ENCODE assay signal across 10 mouse cellular contexts in the genomic region with DNA sequence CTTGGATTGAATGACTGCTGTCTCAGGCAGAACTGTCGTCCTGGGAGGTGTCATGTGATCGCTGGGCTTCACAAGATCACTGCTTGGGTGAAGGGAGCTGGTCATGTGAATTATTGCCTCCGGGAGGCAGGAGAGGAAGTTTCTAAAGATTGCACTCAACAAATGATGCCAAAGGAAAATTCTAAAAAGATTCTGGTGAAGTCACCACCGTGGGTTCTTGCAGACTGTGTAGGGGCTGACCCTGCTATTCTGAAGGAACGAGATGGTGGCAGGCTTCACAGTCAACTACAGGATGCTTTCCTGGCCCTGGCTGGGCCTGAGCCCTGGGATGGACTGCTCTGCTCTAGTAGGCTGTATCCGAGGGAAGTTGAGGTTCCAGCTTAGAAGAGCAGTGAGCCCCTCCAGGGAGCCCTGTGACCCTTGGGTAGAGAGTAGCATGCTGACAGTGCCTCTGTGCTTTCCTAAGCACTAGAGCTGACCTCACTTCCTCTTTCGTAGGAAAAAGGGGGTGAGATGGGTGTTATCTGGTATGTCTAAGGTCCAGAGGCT. TPM values are rescaled to one million over a fixed set of nuclear protein-coding genes. Genes with fewer than 3 reads are reported as not detected.
DNase-seq lines count a peak whose midpoint lies in the region; ATAC-seq and TF ChIP-seq lines count a peak whose summit lies in the region.
"Had no signal": no experiment of that assay in that cellular context is flagged by ENCODE, and none has a peak within 500 bp of the region (broad histone marks: within the 10 kb centered on the region; RNA-seq: fewer than 3 reads in every experiment).

No protein-coding gene starts in this region.

- H3K36me3 ChIP-seq in hindbrain, postnatal 0 days (ENCODE audit: insufficient read depth, low read length), result no peaks in the 10 kb centered on the region
- H3K36me3 ChIP-seq in hindbrain, embryonic 14.5 days (replicated peaks; ENCODE audit: control insufficient read depth, insufficient read depth), result no peaks in the 10 kb centered on the region
- H3K36me3 ChIP-seq in MEL (ENCODE audit: control insufficient read depth in 1 of 2, insufficient read depth in 2 of 2, low read length in 2 of 2), result no peaks in the 10 kb centered on the region
- H3K36me3 ChIP-seq: lung, embryonic 15.5 days had no signal

- H3K9me3 ChIP-seq in hindbrain, postnatal 0 days (ENCODE audit: low read length), result no peaks in the 10 kb centered on the region
- H3K9me3 ChIP-seq in hindbrain, embryonic 14.5 days (ENCODE audit: control insufficient read depth, low read length), result no peaks in the 10 kb centered on the region
- no peaks in the 10 kb centered on the region for H3K9me3 ChIP-seq in MEL (replicated peaks; ENCODE audit: insufficient read depth, low read length)
- H3K9me3 ChIP-seq: lung, embryonic 15.5 days had no signal

- TF ChIP-seq EP300 in MEL (IDR thresholded peaks at IDR 0.05; ENCODE audit: low read depth in 1 of 2, low read length in 2 of 2), result no peak

- no peak for TF ChIP-seq RAD21 in MEL (IDR thresholded peaks at IDR 0.05; ENCODE audit: low read depth, low read length)

- H3K9ac ChIP-seq in hindbrain, postnatal 0 days (replicated peaks; ENCODE audit: low read length), result no peak overlapping the region
- H3K9ac ChIP-seq in hindbrain, embryonic 14.5 days, result no peak overlapping the region
- no peak overlapping the region for H3K9ac ChIP-seq in MEL (ENCODE audit: control insufficient read depth, low read depth, low read length, poor library complexity, severe bottlenecking)
- H3K9ac ChIP-seq: lung, embryonic 15.5 days had no signal

- WGBS in hindbrain, postnatal 0 days, result 58% methylated on average over 7 of the region's 7 CpGs
- 61% methylated on average over 7 of the region's 7 CpGs for WGBS in hindbrain, embryonic 14.5 days

- no peaks in the 10 kb centered on the region for H3K79me2 ChIP-seq in MEL (ENCODE audit: control insufficient read depth, insufficient read depth, low read length, poor library complexity)

- H3K4me1 ChIP-seq in hindbrain, postnatal 0 days (ENCODE audit: insufficient read depth, low read length), result peaks cover 11% of the 10 kb centered on the region
- peaks cover 11% of the 10 kb centered on the region for H3K4me1 ChIP-seq in hindbrain, embryonic 14.5 days (replicated peaks; ENCODE audit: control insufficient read depth, insufficient read depth, low read length)
- H3K4me1 ChIP-seq in MEL (ENCODE audit: control insufficient read depth in 1 of 2, insufficient read depth in 2 of 2, low read length in 2 of 2), result no peaks in the 10 kb centered on the region
- H3K4me1 ChIP-seq in brown adipose tissue, adult 24 weeks (ENCODE audit: control insufficient read depth, insufficient read depth, insufficient read length, low read length), result peaks cover 6% of the 10 kb centered on the region

- 0 out of 2 replicates have a peak overlapping the region, but pooled peaks have one; percentile 20 for H3K27ac ChIP-seq in hindbrain, postnatal 0 days
- H3K27ac ChIP-seq in hindbrain, embryonic 14.5 days, result no peak overlapping the region
- H3K27ac ChIP-seq in MEL (ENCODE audit: control insufficient read depth, low read depth, low read length), result no peak overlapping the region
- H3K27ac ChIP-seq in brown adipose tissue, adult 24 weeks (replicated peaks; ENCODE audit: low read depth, low read length), result peak overlapping the region; percentile 85
- H3K27ac ChIP-seq: lung, embryonic 15.5 days had no signal

- no peak for ATAC-seq in hindbrain, postnatal 0 days
- no peak for ATAC-seq in hindbrain, embryonic 14.5 days (ENCODE audit: low FRiP score)

- no peak for DNase-seq in hindbrain, postnatal 0 days (ENCODE audit: low spot score)
- no peak for DNase-seq in hindbrain, embryonic 14.5 days (ENCODE audit: low spot score)
- DNase-seq in MEL (ENCODE audit: low read depth, low spot score), result peak; percentile 8
- peak; percentile 40 to 45 for DNase-seq in lung, postnatal 4 days
- no peak for DNase-seq in ovary, postnatal 14 days (ENCODE audit: low spot score)
- no peak for DNase-seq in embryo, embryonic 10 days (ENCODE audit: low spot score)
- DNase-seq: gastrocnemius, postnatal 36 days; thymus, postnatal 4 days had no signal

- peak overlapping the region; percentile 71 for H3K4me2 ChIP-seq in hindbrain, postnatal 0 days (ENCODE audit: low read depth, low read length)
- no peak overlapping the region for H3K4me2 ChIP-seq in hindbrain, embryonic 14.5 days (replicated peaks)
- H3K4me2 ChIP-seq: lung, embryonic 15.5 days had no signal

- H3K4me3 ChIP-seq in hindbrain, postnatal 0 days (ENCODE audit: low read length), result no peak overlapping the region
- no peak overlapping the region for H3K4me3 ChIP-seq in hindbrain, embryonic 14.5 days (replicated peaks; ENCODE audit: low read length)
- H3K4me3 ChIP-seq in MEL (ENCODE audit: control insufficient read depth in 1 of 2, insufficient read depth in 1 of 2, low read depth in 2 of 2, low read length in 2 of 2), result no peak overlapping the region
- H3K4me3 ChIP-seq in brown adipose tissue, adult 24 weeks (ENCODE audit: insufficient read depth, low read depth, low read length), result no peak overlapping the region
- H3K4me3 ChIP-seq: lung, embryonic 15.5 days had no signal

- TF ChIP-seq POLR2A in MEL (IDR thresholded peaks at IDR 0.05; ENCODE audit: control insufficient read depth in 1 of 2, insufficient read depth in 1 of 2, low read depth in 1 of 2, low read length in 2 of 2, poor library complexity in 1 of 2), result no peak

- no peak for TF ChIP-seq CTCF in hindbrain, postnatal 0 days (IDR thresholded peaks at IDR 0.05; ENCODE audit: low read depth)
- TF ChIP-seq CTCF in MEL (IDR thresholded peaks at IDR 0.05 in 2 of 3, conservative IDR thresholded peaks at IDR 0.05 in 1 of 3; ENCODE audit: control insufficient read depth in 1 of 3, insufficient read depth in 1 of 3, low read depth in 2 of 3, low read length in 3 of 3, poor library complexity in 1 of 3, severe bottlenecking in 1 of 3), result no peak

- H3K27me3 ChIP-seq in hindbrain, postnatal 0 days (ENCODE audit: insufficient read depth, low read length), result no peaks in the 10 kb centered on the region
- H3K27me3 ChIP-seq in hindbrain, embryonic 14.5 days (ENCODE audit: control insufficient read depth, insufficient read depth, low read length), result no peaks in the 10 kb centered on the region
- H3K27me3 ChIP-seq in MEL (ENCODE audit: control insufficient read depth in 1 of 2, insufficient read depth in 2 of 2, low read length in 2 of 2), result no peaks in the 10 kb centered on the region
- H3K27me3 ChIP-seq: lung, embryonic 15.5 days had no signal

TF ChIP-seq in MEL, 35 proteins besides CTCF, POLR2A, EP300 and RAD21:
- TF ChIP-seq SMC3 (IDR thresholded peaks at IDR 0.05; ENCODE audit: low read depth, low read length) (no peak), ZNF384 (IDR thresholded peaks at IDR 0.05; ENCODE audit: low read depth, low read length) (no peak), TAL1 (IDR thresholded peaks at IDR 0.05; ENCODE audit: low read length) (no peak), USF2 (IDR thresholded peaks at IDR 0.05; ENCODE audit: borderline replicate concordance in 1 of 2, insufficient read depth in 1 of 2, low read depth in 1 of 2, low read length in 2 of 2) (no peak), CHD1 (IDR thresholded peaks at IDR 0.05; ENCODE audit: low read depth, low read length) (no peak), MAZ (IDR thresholded peaks at IDR 0.05; ENCODE audit: low read depth, low read length) (no peak), CHD2 (IDR thresholded peaks at IDR 0.05; ENCODE audit: low read length) (no peak), POLR2AphosphoS5 (IDR thresholded peaks at IDR 0.05; ENCODE audit: borderline replicate concordance, low read depth, low read length) (no peak), MYB (IDR thresholded peaks at IDR 0.05; ENCODE audit: low read depth, low read length) (no peak), USF1 (IDR thresholded peaks at IDR 0.05; ENCODE audit: low read depth, low read length) (no peak), TBP (IDR thresholded peaks at IDR 0.05; ENCODE audit: low read depth, low read length) (no peak), RCOR1 (IDR thresholded peaks at IDR 0.05; ENCODE audit: low read depth, low read length) (no peak), MAX (IDR thresholded peaks at IDR 0.05; ENCODE audit: low read length) (no peak), ZKSCAN1 (IDR thresholded peaks at IDR 0.05; ENCODE audit: low read depth, low read length) (no peak), MEF2A (IDR thresholded peaks at IDR 0.05; ENCODE audit: extremely low read depth, insufficient replicate concordance, low read depth, low read length, poor library complexity, severe bottlenecking) (no peak), SIN3A (IDR thresholded peaks at IDR 0.05; ENCODE audit: low read length) (no peak), E2F4 (IDR thresholded peaks at IDR 0.05; ENCODE audit: borderline replicate concordance, low read depth, low read length) (no peak), TCF12 (IDR thresholded peaks at IDR 0.05; ENCODE audit: low read depth, low read length) (no peak), JUND (IDR thresholded peaks at IDR 0.05; ENCODE audit: low read depth, low read length) (no peak)
TF ChIP-seq in MEL: peak in this region for 0.

RNA-seq across cellular contexts. Expression of a gene that starts 3.1 kb away (rescaled TPM):
- total RNA-seq in hindbrain, postnatal 0 days (2014; rRNA removed), result 87.7 and 135 TPM in 2 replicates
- polyA plus RNA-seq in hindbrain, postnatal 0 days (2015; fragmentation: Nextera tagmentation; extraction: Ambion mirVana), result 35.8 and 37.1 TPM in 2 replicates
- polyA plus RNA-seq in hindbrain, embryonic 14.5 days (2014; fragmentation: Nextera tagmentation; extraction: Ambion mirVana), result 38.6 and 40.7 TPM in 2 replicates
- total RNA-seq in MEL (2012; rRNA removed), result not detected in 2 replicates
- not detected for polyA plus RNA-seq in MEL (2012; ENCODE audit: insufficient read depth in 1 of 2, insufficient read length in 2 of 2, low read depth in 1 of 2, low replicate concordance in 2 of 2, missing spikeins in 1 of 2)
- 10.9 and 11.9 TPM in 2 replicates for polyA plus RNA-seq in brown adipose tissue, adult 24 weeks (2012; ENCODE audit: insufficient read depth, insufficient read length, missing spikeins)

RNA-seq across cellular contexts. Expression of a gene that starts 59.3 kb away (rescaled TPM):
- not detected in 2 replicates for total RNA-seq in hindbrain, postnatal 0 days (2014; rRNA removed)
- polyA plus RNA-seq in hindbrain, postnatal 0 days (2015; fragmentation: Nextera tagmentation; extraction: Ambion mirVana), result not detected in 2 replicates
- not detected in 2 replicates for polyA plus RNA-seq in hindbrain, embryonic 14.5 days (2014; fragmentation: Nextera tagmentation; extraction: Ambion mirVana)
- total RNA-seq in MEL (2012; rRNA removed), result not detected in 2 replicates
- polyA plus RNA-seq in MEL (2012; ENCODE audit: insufficient read depth in 1 of 2, insufficient read length in 2 of 2, low read depth in 1 of 2, low replicate concordance in 2 of 2, missing spikeins in 1 of 2), result not detected
- not detected in 2 replicates for polyA plus RNA-seq in brown adipose tissue, adult 24 weeks (2012; ENCODE audit: insufficient read depth, insufficient read length, missing spikeins)
- total RNA-seq: gastrocnemius, postnatal 36 days had no signal
- polyA plus RNA-seq: lung, embryonic 15.5 days had no signal

Comparison
In these comparisons a context has a peak if more than half of its experiments do, and no peak if none do; other contexts are left out.
1. H3K27ac ChIP-seq: peak in hindbrain, postnatal 0 days (single experiment) and brown adipose tissue, adult 24 weeks (single experiment); none in hindbrain, embryonic 14.5 days (single experiment) and MEL (single experiment).
2. DNase-seq: peak in MEL (single experiment) and lung, postnatal 4 days (2 of 2); none in hindbrain, postnatal 0 days (single experiment), hindbrain, embryonic 14.5 days (single experiment), ovary, postnatal 14 days (single experiment) and embryo, embryonic 10 days (single experiment).
3. RNA of a gene that starts 3.1 kb away (polyA plus RNA-seq): 38.6 to 40.7 TPM in hindbrain, embryonic 14.5 days, 35.8 to 37.1 TPM in hindbrain, postnatal 0 days and 10.9 to 11.9 TPM in brown adipose tissue, adult 24 weeks; not detected in MEL; every median in the first group is over 10 times any median in the second.